Mouse (Mus musculus) limb, embryonic 12.5 days (tissue): Measurements from ENCODE around the gene Rnf111. TPM values are rescaled to one million over a fixed set of nuclear protein-coding genes. Genes with fewer than 3 reads are reported as not detected.

Source experiments
- ATAC-seq: fragments of 200-750 bp; cut with Nextera tagmentation; 2 replicates; pipeline ENCODE4 v1.8.0; 2017; ENCODE audit warnings: low read depth, moderate TSS enrichment; ENCODE audit not compliant: insufficient number of reproducible peaks, insufficient read depth, low FRiP score, low TSS enrichment
- H3K27ac ChIP-seq: fragments of 300-500 bp; sonication (generic); 2 replicates; pipeline ENCODE4 v1.5.1; 2016; ENCODE audit warnings: mild to moderate bottlenecking, moderate library complexity
- H3K27me3 ChIP-seq: fragments of 300-500 bp; sonication (generic); 2 replicates; pipeline ENCODE4 v1.6.1; 2016; ENCODE audit warnings: mild to moderate bottlenecking, moderate library complexity
- H3K36me3 ChIP-seq: fragments of 300-500 bp; sonication (generic); 2 replicates; pipeline ENCODE4 v1.6.1; 2016; ENCODE audit warnings: mild to moderate bottlenecking, moderate library complexity
- H3K4me1 ChIP-seq: fragments of 300-500 bp; sonication (generic); replicated peaks from 2 replicates; pipeline ENCODE4 v1.6.1; 2016
- H3K4me2 ChIP-seq: fragments of 300-500 bp; sonication (generic); 2 replicates; pipeline ENCODE4 v1.6.1; 2016; ENCODE audit warnings: mild to moderate bottlenecking, moderate library complexity
- H3K4me3 ChIP-seq: fragments of 300-500 bp; sonication (generic); replicated peaks from 2 replicates; pipeline ENCODE4 v1.5.1; 2016; ENCODE audit warnings: mild to moderate bottlenecking
- H3K9ac ChIP-seq: fragments of 300-500 bp; sonication (generic); replicated peaks from 2 replicates; pipeline ENCODE4 v1.6.1; 2016; ENCODE audit warnings: mild to moderate bottlenecking, moderate library complexity
- H3K9me3 ChIP-seq: fragments of 300-500 bp; sonication (generic); 2 replicates; pipeline ENCODE4 v1.6.1; 2016; ENCODE audit warnings: mild to moderate bottlenecking, moderate library complexity
- WGBS: fragments of 180-500 bp; shearing (Covaris S2); methylation state at CpG from one replicate; pipeline ENCODE4 v1.1.7; 2016; 5-methylcytosine and 5-hydroxymethylcytosine counted together
- polyA plus RNA-seq: library from polyadenylated mRNA; unstranded; fragments of >200 nt; fragmentation: Nextera tagmentation; extraction: Ambion mirVana; gene quantifications from 2 replicates; pipeline ENCODE4 v1.2.1, GENCODE M21; 2016

Gene Rnf111
- polyA plus RNA-seq, 1 experiment from 2014 or later = 30.9 TPM

DNA sequence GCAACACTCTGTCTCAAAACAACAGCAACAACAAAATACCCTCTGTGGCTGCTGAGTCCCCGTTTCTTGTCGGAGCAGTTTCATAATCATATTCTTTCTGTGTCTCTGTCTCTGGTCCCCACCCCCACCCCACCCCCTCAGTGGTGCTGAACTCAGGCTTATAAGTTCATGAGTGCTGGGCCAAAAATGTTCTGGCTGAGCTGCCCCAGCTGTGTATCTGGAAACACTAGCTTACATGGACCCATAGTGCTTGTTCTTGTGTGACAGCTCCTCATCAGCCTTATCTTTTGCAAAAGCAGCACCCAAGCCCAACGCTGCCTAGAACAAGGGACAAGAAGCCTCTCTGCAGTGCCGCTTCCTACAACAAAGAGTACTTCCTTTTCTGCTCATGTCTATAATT lies 63.6 kb downstream of the Rnf111 start:
- no peak for ATAC-seq
- H3K4me1 ChIP-seq = no peaks in the 10 kb centered on the region
- H3K36me3 ChIP-seq = peaks cover 88% of the 10 kb centered on the region
- H3K4me2 ChIP-seq = no peak overlapping the region
- no peak overlapping the region for H3K9ac ChIP-seq
- H3K9me3 ChIP-seq = no peaks in the 10 kb centered on the region
- H3K27me3 ChIP-seq = no peaks in the 10 kb centered on the region
- WGBS = 97% methylated on average over 4 of the region's 4 CpGs
- no peak overlapping the region for H3K27ac ChIP-seq
- H3K4me3 ChIP-seq = no peak overlapping the region

- no peak for ATAC-seq
- no peak overlapping the region for H3K9ac ChIP-seq
- no peak overlapping the region for H3K4me3 ChIP-seq
- no peaks in the 10 kb centered on the region for H3K9me3 ChIP-seq
- no peak overlapping the region for H3K27ac ChIP-seq
- H3K4me2 ChIP-seq = no peak overlapping the region
- 100% methylated on average over 2 of the region's 2 CpGs for WGBS
- H3K27me3 ChIP-seq = no peaks in the 10 kb centered on the region
- H3K36me3 ChIP-seq = peaks cover 48% of the 10 kb centered on the region
- peaks cover 7% of the 10 kb centered on the region for H3K4me1 ChIP-seq
Measured at GRCm38 (mm10) chr9:70422661-70423060, 80.9 kb downstream of the Rnf111 start.

GRCm38 (mm10) chr9:70421257-70422056 lies 82.1 kb downstream of the Rnf111 start, which contains the start of gene Ccnb2:
Gene Ccnb2, minus strand, starts transcription at chr9:70421547.
- Histone ChIP-seq H3K27ac (peak within 1 kb of the TSS; percentile 83), H3K4me2 (peak within 1 kb of the TSS; percentile 87), H3K9ac (peak within 1 kb of the TSS; percentile 81), H3K9me3 (no peaks in the 10 kb centered on the region), H3K4me3 (peak within 1 kb of the TSS; percentile 75), H3K4me1 (peaks cover 7% of the 10 kb centered on the region), H3K36me3 (peaks cover 46% of the 10 kb centered on the region), H3K27me3 (no peaks in the 10 kb centered on the region)
- WGBS = 3% methylated on average over 45 of the region's 45 CpGs
- ATAC-seq = peak; percentile 98

- Histone ChIP-seq H3K4me1 (peaks cover 7% of the 10 kb centered on the region), H3K9me3 (no peaks in the 10 kb centered on the region), H3K9ac (no peak overlapping the region), H3K27me3 (no peaks in the 10 kb centered on the region), H3K27ac (no peak overlapping the region), H3K4me2 (no peak overlapping the region), H3K4me3 (no peak overlapping the region), H3K36me3 (peaks cover 69% of the 10 kb centered on the region)
- WGBS = 85% methylated on average over 3 of the region's 3 CpGs
- ATAC-seq = no peak
Measured at GRCm38 (mm10) chr9:70416412-70416811, 87.1 kb downstream of the Rnf111 start.

GRCm38 (mm10) chr9:70413038-70413437 lies 90.5 kb downstream of the Rnf111 start:
- Histone ChIP-seq H3K27ac (no peak overlapping the region), H3K9me3 (no peaks in the 10 kb centered on the region), H3K4me2 (no peak overlapping the region), H3K9ac (no peak overlapping the region), H3K27me3 (no peaks in the 10 kb centered on the region), H3K36me3 (peaks cover 93% of the 10 kb centered on the region), H3K4me3 (no peak overlapping the region), H3K4me1 (no peaks in the 10 kb centered on the region)
- WGBS = 90% methylated on average over 7 of the region's 7 CpGs
- ATAC-seq = no peak

DNA sequence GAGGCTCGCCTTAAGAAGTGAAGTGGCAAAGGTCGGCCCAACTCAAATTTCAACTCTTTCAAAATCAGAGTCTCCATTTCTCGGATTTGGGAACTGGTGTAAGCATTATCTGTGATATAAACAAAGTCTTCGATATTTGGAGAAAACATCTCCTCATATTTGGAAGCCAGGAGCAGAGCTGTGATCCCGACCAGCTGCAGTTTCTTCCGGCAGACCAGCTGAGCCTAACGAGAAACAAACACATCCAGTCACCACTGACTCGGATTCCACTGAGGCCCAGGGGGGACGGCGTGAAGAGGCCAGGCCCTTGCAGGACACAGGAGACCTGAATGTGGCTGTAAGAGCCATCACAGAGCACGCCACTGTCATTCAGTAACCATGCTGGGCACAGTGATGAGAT lies 92.9 kb downstream of the Rnf111 start:
- Histone ChIP-seq H3K4me3 (no peak overlapping the region), H3K9ac (no peak overlapping the region), H3K4me2 (no peak overlapping the region), H3K36me3 (peaks cover 96% of the 10 kb centered on the region), H3K9me3 (no peaks in the 10 kb centered on the region), H3K27ac (no peak overlapping the region), H3K27me3 (no peaks in the 10 kb centered on the region), H3K4me1 (no peaks in the 10 kb centered on the region)
- 61% methylated on average over 11 of the region's 11 CpGs for WGBS
- ATAC-seq = no peak

DNA sequence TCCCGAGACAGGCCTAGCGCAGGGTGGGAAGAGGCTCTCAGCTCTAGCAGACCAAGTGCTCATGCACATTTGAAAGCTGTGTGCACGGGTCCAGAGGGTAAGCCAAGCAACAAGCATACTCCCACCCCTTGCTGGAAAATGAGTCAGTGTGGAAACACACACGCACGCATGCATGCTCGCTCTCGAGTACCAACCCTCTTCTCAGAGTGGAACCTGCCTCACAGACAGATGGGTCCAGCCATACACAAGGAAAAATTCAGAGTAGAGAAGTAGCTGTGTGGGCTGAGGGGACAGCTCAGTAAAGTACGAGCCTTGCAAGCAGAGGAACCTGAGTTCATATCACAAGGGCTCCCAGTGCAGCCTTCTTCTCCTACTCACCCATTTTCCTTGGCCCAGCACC lies 93.8 kb downstream of the Rnf111 start:
- Histone ChIP-seq H3K27ac (no peak overlapping the region), H3K36me3 (peaks cover 88% of the 10 kb centered on the region), H3K4me2 (no peak overlapping the region), H3K9me3 (no peaks in the 10 kb centered on the region), H3K9ac (no peak overlapping the region), H3K27me3 (no peaks in the 10 kb centered on the region), H3K4me3 (no peak overlapping the region), H3K4me1 (no peaks in the 10 kb centered on the region)
- 96% methylated on average over 8 of the region's 8 CpGs for WGBS
- ATAC-seq = no peak

DNA sequence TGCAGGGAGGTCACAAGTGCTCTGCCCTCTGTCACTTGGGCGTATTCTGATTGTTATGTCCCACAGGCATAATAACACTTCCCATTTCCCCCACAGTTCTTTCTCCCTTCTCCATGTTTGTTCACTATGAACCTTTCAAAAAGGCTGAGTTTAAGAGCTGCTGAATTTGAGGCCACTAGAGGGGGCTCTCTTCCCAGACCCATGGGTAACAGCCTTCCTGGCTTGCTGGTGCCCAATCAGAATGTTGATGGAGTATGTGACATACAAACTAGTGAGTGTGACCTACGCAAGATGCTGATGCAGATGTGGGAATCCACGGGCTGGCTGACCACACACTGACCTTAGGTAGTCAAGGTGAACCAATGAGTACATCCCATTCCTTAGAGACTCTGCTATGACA lies 94.7 kb downstream of the Rnf111 start:
- no peak overlapping the region for H3K4me2 ChIP-seq

GRCm38 (mm10) chr9:70406596-70406995 lies 96.9 kb downstream of the Rnf111 start:
- Histone ChIP-seq H3K4me1 (no peaks in the 10 kb centered on the region), H3K4me3 (no peak overlapping the region), H3K4me2 (no peak overlapping the region), H3K9me3 (no peaks in the 10 kb centered on the region), H3K27me3 (no peaks in the 10 kb centered on the region), H3K36me3 (peaks cover 59% of the 10 kb centered on the region), H3K9ac (no peak overlapping the region), H3K27ac (no peak overlapping the region)
- 91% methylated on average over 3 of the region's 3 CpGs for WGBS
- ATAC-seq = no peak

More for the DNA sequence above, 94.7 kb downstream of the Rnf111 start:
- 86% methylated on average over 3 of the region's 3 CpGs for WGBS
- no peak for ATAC-seq
- Histone ChIP-seq H3K4me3 (no peak overlapping the region), H3K9me3 (no peaks in the 10 kb centered on the region), H3K9ac (no peak overlapping the region), H3K27ac (no peak overlapping the region), H3K27me3 (no peaks in the 10 kb centered on the region), H3K36me3 (peaks cover 80% of the 10 kb centered on the region), H3K4me1 (no peaks in the 10 kb centered on the region)

- Histone ChIP-seq H3K36me3 (peaks cover 25% of the 10 kb centered on the region), H3K4me2 (no peak overlapping the region), H3K9ac (no peak overlapping the region), H3K4me1 (no peaks in the 10 kb centered on the region), H3K27me3 (no peaks in the 10 kb centered on the region), H3K9me3 (no peaks in the 10 kb centered on the region), H3K27ac (no peak overlapping the region), H3K4me3 (no peak overlapping the region)
- WGBS = 85% methylated on average over 8 of the region's 8 CpGs
- no peak for ATAC-seq
Measured at GRCm38 (mm10) chr9:70401937-70402539, 101.5 kb downstream of the Rnf111 start.

DNA sequence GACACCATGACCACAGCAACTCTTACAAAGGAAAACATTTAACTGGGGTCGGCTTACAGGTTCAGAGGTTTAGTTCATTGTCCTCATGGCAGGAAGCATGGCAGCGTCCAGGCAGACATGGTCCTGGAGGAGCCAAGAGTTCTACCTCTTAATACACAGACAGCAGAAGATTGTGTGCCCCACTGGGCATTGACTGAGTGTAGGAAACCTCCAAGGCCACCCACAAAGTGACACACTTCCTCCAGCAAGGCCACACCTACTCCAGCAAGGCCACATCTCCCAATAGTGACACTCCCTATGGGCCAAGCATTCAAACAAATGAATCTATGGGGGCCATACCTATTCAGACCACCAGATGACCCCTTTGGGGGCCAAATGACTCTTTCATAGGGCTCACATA lies 107.4 kb downstream of the Rnf111 start:
- no peak overlapping the region for H3K4me2 ChIP-seq
- no peak for ATAC-seq
- WGBS = 79% methylated on average over 2 of the region's 2 CpGs
- no peak overlapping the region for H3K4me3 ChIP-seq
- H3K9ac ChIP-seq = no peak overlapping the region
- H3K27ac ChIP-seq = no peak overlapping the region
- no peaks in the 10 kb centered on the region for H3K27me3 ChIP-seq
- H3K4me1 ChIP-seq = 0 out of 2 replicates have a peak, but pooled peaks cover 3% of the 10 kb centered on the region
- H3K36me3 ChIP-seq = peaks cover 29% of the 10 kb centered on the region
- H3K9me3 ChIP-seq = no peaks in the 10 kb centered on the region
